Mouse (Mus musculus) hindbrain, embryonic 10.5 days (tissue): ENCODE measurements around the gene Cers3. TPM values are rescaled to one million over a fixed set of nuclear protein-coding genes. Genes with fewer than 3 reads are reported as not detected.

Source experiments
- DNase-seq: peaks from one replicate; pipeline ENCODE4 v3.0.0-alpha.2; 2017; ENCODE audit warnings: low spot score
- H3K27ac ChIP-seq: fragments of 300-500 bp; sonication (generic); 2 replicates; pipeline ENCODE4 v1.5.1; 2016; ENCODE audit warnings: mild to moderate bottlenecking, moderate library complexity
- H3K27me3 ChIP-seq: fragments of 300-500 bp; sonication (generic); 2 replicates; pipeline ENCODE4 v1.6.1; 2016; ENCODE audit warnings: mild to moderate bottlenecking; ENCODE audit not compliant: poor library complexity, insufficient read depth, severe bottlenecking
- H3K36me3 ChIP-seq: fragments of 300-500 bp; sonication (generic); 2 replicates; pipeline ENCODE4 v1.6.1; 2016; ENCODE audit warnings: mild to moderate bottlenecking, moderate library complexity
- H3K4me1 ChIP-seq: fragments of 300-500 bp; sonication (generic); replicated peaks from 2 replicates; pipeline ENCODE4 v1.6.1; 2016; ENCODE audit warnings: mild to moderate bottlenecking
- H3K4me3 ChIP-seq: fragments of 300-500 bp; sonication (generic); 2 replicates; pipeline ENCODE4 v1.5.1; 2016; ENCODE audit warnings: mild to moderate bottlenecking, moderate library complexity
- H3K9me3 ChIP-seq: fragments of 300-500 bp; sonication (generic); 2 replicates; pipeline ENCODE4 v1.6.1; 2016; ENCODE audit warnings: mild to moderate bottlenecking, moderate library complexity
- whole genome bisulfite sequencing: fragments of 180-500 bp; shearing (Covaris S2); methylation state at CpG from one replicate; pipeline ENCODE4 v1.1.7; 2016; 5-methylcytosine and 5-hydroxymethylcytosine counted together
- polyA plus RNA-seq: library from polyadenylated mRNA; unstranded; fragments of >200 nt; fragmentation: Nextera tagmentation; extraction: Ambion mirVana; gene quantifications from 2 replicates; pipeline ENCODE4 v1.2.1, GENCODE M21; 2016

Gene Cers3
- polyA plus RNA-seq, 1 experiment from 2014 or later, result 0.84 TPM

DNA sequence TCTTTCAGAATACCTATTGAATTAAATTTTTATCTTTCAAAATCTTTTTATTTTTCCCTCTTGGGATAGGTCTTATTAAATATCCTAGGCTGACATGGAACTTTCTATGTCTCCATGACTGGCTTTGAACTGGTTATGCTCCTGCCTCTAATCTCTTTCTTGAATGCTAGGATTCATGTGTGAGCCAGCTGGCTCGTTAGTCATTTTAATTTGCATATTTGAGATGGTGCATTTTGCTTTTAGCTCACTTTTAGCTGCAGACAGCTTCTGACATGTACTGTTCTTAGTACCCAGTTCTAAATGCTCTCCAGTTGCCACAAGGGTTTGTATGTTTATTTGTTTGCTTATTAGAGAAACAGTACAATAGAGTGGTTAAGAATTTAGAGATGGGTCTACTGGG is 114.3 kb downstream of the Cers3 start:
- H3K27me3 ChIP-seq, result no peaks in the 10 kb centered on the region
- no peak overlapping the region for H3K4me3 ChIP-seq
- DNase-seq, result no peak
- no peaks in the 10 kb centered on the region for H3K36me3 ChIP-seq
- no peaks in the 10 kb centered on the region for H3K9me3 ChIP-seq
- no peak overlapping the region for H3K27ac ChIP-seq
- no peaks in the 10 kb centered on the region; the same call in 1 of the 2 replicates for H3K4me1 ChIP-seq
- 89% methylated on average over 1 of the region's 1 CpGs for WGBS

DNA sequence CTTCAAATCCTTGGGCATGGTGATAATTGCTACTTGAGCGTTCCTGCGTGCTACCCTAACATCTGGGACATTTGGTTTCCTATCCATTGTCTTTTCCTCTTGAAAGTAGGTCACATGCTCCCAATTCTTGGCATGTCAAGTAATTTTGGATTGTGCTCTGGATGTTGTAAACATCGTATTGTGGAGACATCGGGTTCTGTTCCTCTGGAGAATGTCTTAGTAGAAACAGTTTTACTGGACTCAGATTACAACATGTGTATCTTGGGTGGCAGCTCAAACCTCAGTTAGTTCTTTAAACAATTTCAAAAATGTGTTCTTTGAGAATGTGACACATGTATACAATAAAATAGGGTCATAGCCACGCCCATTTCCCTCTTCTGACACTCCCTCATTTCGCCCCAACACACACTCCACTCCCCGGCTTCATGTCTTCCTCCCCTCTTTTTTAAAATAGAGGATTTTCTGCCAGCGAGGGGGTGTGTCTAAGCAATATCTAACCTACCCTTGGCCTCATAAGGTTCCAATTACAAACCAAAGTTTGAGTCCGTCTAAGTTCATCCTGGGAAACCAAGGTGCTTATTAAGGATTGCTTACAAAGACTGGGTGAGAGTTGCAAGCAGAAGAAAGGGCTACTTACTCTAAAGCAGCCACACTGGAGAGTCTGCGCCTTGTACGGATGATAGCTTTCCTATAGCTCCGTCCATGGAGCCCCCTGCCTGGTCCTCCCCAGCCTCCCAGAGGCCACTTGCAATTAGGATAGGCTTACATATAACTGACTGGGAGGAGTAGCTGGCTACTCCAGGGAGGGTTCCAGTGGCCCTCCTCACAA is 115.2 kb downstream of the Cers3 start:
- 69% methylated on average over 12 of the region's 12 CpGs for WGBS
- Histone ChIP-seq H3K9me3 (no peaks in the 10 kb centered on the region), H3K27me3 (no peaks in the 10 kb centered on the region), H3K36me3 (no peaks in the 10 kb centered on the region), H3K4me1 (no peaks in the 10 kb centered on the region; the same call in 1 of the 2 replicates), H3K27ac (no peak overlapping the region), H3K4me3 (no peak overlapping the region)
- no peak for DNase-seq

DNA sequence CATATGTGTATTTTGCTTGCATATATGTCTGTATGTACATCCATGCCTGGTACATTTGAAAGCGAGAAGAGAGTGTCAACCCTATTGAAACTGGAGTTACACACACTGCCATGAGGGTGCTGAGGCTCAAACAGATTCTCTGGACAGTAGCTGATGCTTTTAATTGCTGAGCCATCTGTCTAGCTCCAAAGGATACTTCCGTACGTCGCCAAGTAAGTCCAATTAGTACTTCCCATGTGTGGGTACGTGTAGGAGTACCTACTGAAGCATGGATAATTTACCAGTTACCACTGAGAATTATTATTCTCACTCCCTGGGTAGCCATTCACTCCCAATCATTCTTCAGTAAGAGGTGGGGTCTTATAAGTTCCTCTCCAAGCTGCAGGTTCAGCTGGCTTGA is 115.9 kb downstream of the Cers3 start:
- Histone ChIP-seq H3K36me3 (no peaks in the 10 kb centered on the region), H3K4me1 (no peaks in the 10 kb centered on the region; the same call in 1 of the 2 replicates), H3K4me3 (no peak overlapping the region), H3K27ac (no peak overlapping the region), H3K27me3 (no peaks in the 10 kb centered on the region), H3K9me3 (no peaks in the 10 kb centered on the region)
- WGBS, result 85% methylated on average over 5 of the region's 5 CpGs
- DNase-seq, result no peak

DNA sequence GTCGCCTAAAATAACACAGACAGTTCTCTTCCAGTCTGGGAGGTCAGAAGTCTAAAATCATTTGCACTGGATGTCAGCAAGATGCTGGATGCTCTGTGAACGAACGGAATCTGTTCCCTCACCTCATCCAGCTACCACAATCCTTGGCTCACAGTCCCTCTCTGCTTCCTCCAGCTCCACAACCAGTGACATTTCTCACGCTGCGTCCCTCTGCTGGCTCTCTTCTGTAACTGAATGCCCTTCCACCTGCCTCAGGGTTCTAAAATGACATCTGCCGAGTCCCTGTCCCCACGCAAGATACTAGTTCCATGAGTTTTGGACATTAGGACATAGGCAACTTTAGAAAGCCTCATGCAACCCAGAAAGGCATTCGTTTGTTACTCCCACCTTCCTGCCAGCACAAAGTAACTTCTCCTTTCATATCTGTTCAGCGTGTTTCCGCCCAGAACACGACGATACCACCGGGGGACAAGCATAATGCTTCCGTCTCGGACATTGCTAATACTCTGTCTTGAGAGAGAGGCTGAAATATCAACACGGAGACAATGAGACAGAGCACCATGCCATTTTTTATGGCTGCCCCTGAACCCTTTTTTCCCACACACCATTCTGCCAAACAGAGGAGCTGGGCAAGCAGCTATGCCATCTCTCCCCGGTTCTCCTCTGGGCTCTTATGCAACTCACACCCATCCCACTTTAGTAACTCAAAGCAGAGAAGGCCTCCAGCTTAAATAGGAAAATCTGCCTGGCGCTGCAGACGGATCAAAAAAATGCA is 123.8 kb downstream of the Cers3 start:
- Histone ChIP-seq H3K9me3 (no peaks in the 10 kb centered on the region), H3K27me3 (no peaks in the 10 kb centered on the region), H3K4me3 (no peak overlapping the region), H3K27ac (0 out of 2 replicates have a peak overlapping the region, but pooled peaks have one; percentile 24), H3K36me3 (no peaks in the 10 kb centered on the region), H3K4me1 (peaks cover 20% of the 10 kb centered on the region)
- 83% methylated on average over 19 of the region's 19 CpGs for WGBS
- no peak for DNase-seq

DNA sequence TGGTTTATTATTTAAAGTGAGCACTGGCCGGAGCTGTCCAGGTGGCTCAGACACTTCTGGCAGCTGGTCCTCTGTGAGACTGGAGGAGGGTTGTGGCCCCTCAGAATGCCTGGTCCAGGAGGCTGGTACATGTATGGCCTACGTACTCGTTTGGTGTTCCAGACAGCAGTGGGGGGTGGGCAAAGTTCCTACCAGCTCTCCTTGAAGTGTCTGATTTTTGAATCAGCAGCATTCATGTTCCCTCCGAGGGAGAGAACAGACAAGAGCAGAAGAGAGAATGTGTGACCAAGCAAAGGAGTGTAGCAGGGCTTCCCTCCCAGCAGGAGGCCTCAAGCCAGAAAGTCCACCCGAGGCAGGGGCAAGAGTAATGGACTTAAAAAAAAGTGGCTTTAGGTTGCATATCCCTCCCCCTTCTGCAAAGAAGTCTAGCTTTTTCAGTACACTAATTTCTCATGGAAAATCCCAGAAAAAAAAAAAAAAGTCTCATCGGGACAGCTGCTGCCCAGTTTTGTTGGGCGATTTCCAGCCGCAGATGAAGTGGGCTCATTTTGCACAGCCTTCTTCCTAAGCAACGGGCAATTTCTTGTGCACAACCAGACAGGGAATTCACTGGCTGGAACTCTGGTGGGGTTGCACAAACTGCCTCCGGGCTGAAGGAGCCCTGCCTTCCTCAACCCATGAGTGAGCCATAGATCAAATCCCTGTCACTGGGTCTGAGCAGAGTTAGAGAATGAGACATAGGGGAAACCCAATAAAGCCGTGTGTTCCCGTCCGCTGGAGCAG is 124.6 kb downstream of the Cers3 start:
- no peaks in the 10 kb centered on the region for H3K9me3 ChIP-seq
- no peak overlapping the region for H3K4me3 ChIP-seq
- WGBS, result 60% methylated on average over 13 of the region's 13 CpGs
- no peaks in the 10 kb centered on the region for H3K27me3 ChIP-seq
- H3K36me3 ChIP-seq, result no peaks in the 10 kb centered on the region
- DNase-seq, result no peak
- H3K4me1 ChIP-seq, result peaks cover 24% of the 10 kb centered on the region
- H3K27ac ChIP-seq, result 0 out of 2 replicates have a peak overlapping the region, but pooled peaks have one; percentile 24

DNA sequence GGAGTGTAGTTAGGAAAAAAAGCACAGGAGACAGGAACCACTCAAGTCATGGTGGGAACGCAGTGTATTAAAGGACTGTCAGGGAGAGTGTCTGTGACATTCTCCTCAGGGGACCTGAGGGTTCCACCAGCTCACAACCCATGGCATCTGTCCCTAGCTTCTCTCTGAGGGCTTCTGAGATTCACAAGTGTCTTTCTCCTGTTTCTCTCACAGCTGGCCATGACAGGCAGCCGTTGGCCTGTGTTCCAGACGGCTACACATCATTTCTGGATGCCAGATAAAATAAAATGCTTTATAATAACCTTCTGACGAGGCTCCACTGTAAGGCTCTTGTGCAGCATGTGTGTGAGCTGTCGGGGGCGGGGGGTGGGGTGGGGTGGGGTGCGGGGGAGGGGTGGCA is 128.2 kb downstream of the Cers3 start:
- no peak for DNase-seq
- WGBS, result 79% methylated on average over 7 of the region's 7 CpGs
- no peak overlapping the region for H3K27ac ChIP-seq
- no peaks in the 10 kb centered on the region for H3K9me3 ChIP-seq
- H3K36me3 ChIP-seq, result no peaks in the 10 kb centered on the region
- no peaks in the 10 kb centered on the region for H3K27me3 ChIP-seq
- no peak overlapping the region for H3K4me3 ChIP-seq
- H3K4me1 ChIP-seq, result peaks cover 24% of the 10 kb centered on the region

DNA sequence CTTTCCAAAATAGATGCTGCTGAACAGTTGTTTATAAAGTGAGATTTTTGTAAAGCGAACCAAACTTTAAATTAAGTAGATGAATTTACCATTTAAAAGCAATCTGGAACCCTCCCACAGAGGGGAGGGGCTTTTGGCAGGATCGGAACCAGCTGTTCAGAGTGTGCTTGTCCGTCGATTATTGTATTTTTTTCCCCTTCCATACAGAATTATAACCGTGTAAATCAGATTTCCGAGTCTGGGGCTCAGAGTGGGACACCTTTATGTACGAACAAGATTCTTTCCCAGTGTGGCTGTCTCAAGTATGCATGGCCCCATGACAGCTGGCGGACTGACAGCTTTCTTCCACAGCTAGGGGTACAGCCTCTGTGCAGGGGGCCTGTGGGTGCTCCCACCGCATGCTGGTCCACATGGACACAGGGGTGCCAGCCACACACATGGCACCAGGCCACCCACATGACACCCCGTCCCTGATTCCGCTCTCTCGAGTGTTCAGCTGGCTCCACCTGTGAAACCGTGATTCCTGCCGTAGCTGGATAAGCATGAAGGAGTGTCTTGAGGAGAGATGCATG is 128.7 kb downstream of the Cers3 start:
- no peak overlapping the region for H3K27ac ChIP-seq
- peaks cover 24% of the 10 kb centered on the region for H3K4me1 ChIP-seq
- 87% methylated on average over 14 of the region's 14 CpGs for WGBS
- H3K9me3 ChIP-seq, result no peaks in the 10 kb centered on the region
- no peaks in the 10 kb centered on the region for H3K27me3 ChIP-seq
- no peak for DNase-seq
- no peaks in the 10 kb centered on the region for H3K36me3 ChIP-seq
- no peak overlapping the region for H3K4me3 ChIP-seq

DNA sequence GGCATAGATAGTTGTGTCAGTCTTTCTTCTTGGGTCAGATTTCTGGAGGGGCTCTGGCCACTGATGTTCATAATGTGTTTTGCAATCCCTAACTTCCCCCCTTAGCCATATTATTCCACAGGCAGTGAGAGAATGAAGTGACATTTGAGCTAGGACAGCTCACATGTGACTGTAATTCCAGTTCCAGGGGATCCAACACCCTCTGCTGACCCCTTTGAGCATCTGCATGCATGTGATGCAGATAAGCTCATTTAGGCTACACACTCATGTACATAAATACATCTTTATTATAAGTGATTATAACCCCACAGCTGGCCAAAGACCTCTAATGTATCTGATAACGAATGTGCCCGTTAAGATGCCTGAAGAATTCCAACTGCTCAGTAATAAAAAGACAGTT is 129.9 kb downstream of the Cers3 start:
- H3K9me3 ChIP-seq, result no peaks in the 10 kb centered on the region
- DNase-seq, result no peak
- H3K4me3 ChIP-seq, result no peak overlapping the region
- no peaks in the 10 kb centered on the region for H3K36me3 ChIP-seq
- peaks cover 14% of the 10 kb centered on the region for H3K4me1 ChIP-seq
- no peaks in the 10 kb centered on the region for H3K27me3 ChIP-seq
- 91% methylated on average over 2 of the region's 2 CpGs for WGBS
- H3K27ac ChIP-seq, result no peak overlapping the region

Other genes starting within 250 kb of the Cers3 start
- 15.7 and 17.1 TPM in 2 replicates for gene Asb7, start 53.9 kb upstream of the Cers3 start, polyA plus RNA-seq
- gene Lins1, start 53.6 kb upstream of the Cers3 start, polyA plus RNA-seq, result 20.0 and 23.7 TPM in 2 replicates
- gene Adamts17, start 96.2 kb downstream of the Cers3 start, polyA plus RNA-seq, result 1.8 and 2.0 TPM in 2 replicates